Mouse (Mus musculus) embryonic facial prominence, embryonic 12.5 days (tissue): ENCODE data around the gene Tbc1d24. TPM values are rescaled to one million over a fixed set of nuclear protein-coding genes. Genes with fewer than 3 reads are reported as not detected.

Source experiments
- ATAC-seq: fragments of 200-750 bp; cut with Nextera tagmentation; 2 replicates; pipeline ENCODE4 v1.8.0; 2017; ENCODE audit not compliant: insufficient number of reproducible peaks, insufficient read depth, low FRiP score, low TSS enrichment
- H3K27ac ChIP-seq: fragments of 300-500 bp; sonication (generic); 2 replicates; pipeline ENCODE4 v1.5.1; 2016; ENCODE audit warnings: mild to moderate bottlenecking
- H3K27me3 ChIP-seq: fragments of 300-500 bp; sonication (generic); 2 replicates; pipeline ENCODE4 v1.6.1; 2016; ENCODE audit warnings: mild to moderate bottlenecking, moderate library complexity
- H3K36me3 ChIP-seq: fragments of 300-500 bp; sonication (generic); 2 replicates; pipeline ENCODE4 v1.6.1; 2016; ENCODE audit warnings: mild to moderate bottlenecking
- H3K4me1 ChIP-seq: fragments of 300-500 bp; sonication (generic); 2 replicates; pipeline ENCODE4 v1.6.1; 2016
- H3K4me2 ChIP-seq: fragments of 300-500 bp; sonication (generic); replicated peaks from 2 replicates; pipeline ENCODE4 v1.6.1; 2016; ENCODE audit warnings: mild to moderate bottlenecking, moderate library complexity
- H3K4me3 ChIP-seq: fragments of 300-500 bp; sonication (generic); 2 replicates; pipeline ENCODE4 v1.5.1; 2016; ENCODE audit warnings: mild to moderate bottlenecking
- H3K9ac ChIP-seq: fragments of 300-500 bp; sonication (generic); 2 replicates; pipeline ENCODE4 v1.6.1; 2016; ENCODE audit warnings: mild to moderate bottlenecking, moderate library complexity
- H3K9me3 ChIP-seq: fragments of 300-500 bp; sonication (generic); 2 replicates; pipeline ENCODE4 v1.6.1; 2016; ENCODE audit warnings: mild to moderate bottlenecking, moderate library complexity
- WGBS: fragments of 180-500 bp; shearing (Covaris S2); methylation state at CpG from one replicate; pipeline ENCODE4 v1.1.7; 2016; 5-methylcytosine and 5-hydroxymethylcytosine counted together
- polyA plus RNA-seq: library from polyadenylated mRNA; unstranded; fragments of >200 nt; fragmentation: Nextera tagmentation; extraction: Ambion mirVana; gene quantifications from 2 replicates; pipeline ENCODE4 v1.2.1, GENCODE M21; 2016

Gene Tbc1d24
- 8.7 and 8.9 TPM in 2 replicates for polyA plus RNA-seq

GRCm38 (mm10) chr17:24205284-24205888 lies at the start of gene Tbc1d24:
Gene Tbc1d24, minus strand, starts transcription at chr17:24205562.
- H3K4me3 ChIP-seq: peak within 1 kb of the TSS; percentile 63
- H3K4me1 ChIP-seq: peaks cover 64% of the 10 kb centered on the region
- peak; percentile 65 for ATAC-seq
- peak within 1 kb of the TSS; percentile 86 for H3K9ac ChIP-seq
- H3K9me3 ChIP-seq: no peaks in the 10 kb centered on the region
- no peaks in the 10 kb centered on the region for H3K36me3 ChIP-seq
- H3K27me3 ChIP-seq: no peaks in the 10 kb centered on the region
- H3K27ac ChIP-seq: peak within 1 kb of the TSS; percentile 66
- peak within 1 kb of the TSS; percentile 92 for H3K4me2 ChIP-seq
- WGBS: under 1% methylated on average over 65 of the region's 65 CpGs

GRCm38 (mm10) chr17:24252329-24252728 lies 47.0 kb upstream of the Tbc1d24 start:
- no peak for ATAC-seq
- no peaks in the 10 kb centered on the region for H3K9me3 ChIP-seq
- no peak overlapping the region for H3K27ac ChIP-seq
- H3K4me1 ChIP-seq: peaks cover 16% of the 10 kb centered on the region
- H3K4me3 ChIP-seq: no peak overlapping the region
- H3K4me2 ChIP-seq: no peak overlapping the region
- 99% methylated on average over 2 of the region's 2 CpGs for WGBS
- H3K36me3 ChIP-seq: peaks cover 17% of the 10 kb centered on the region
- no peak overlapping the region for H3K9ac ChIP-seq
- H3K27me3 ChIP-seq: no peaks in the 10 kb centered on the region

GRCm38 (mm10) chr17:24251320-24252069 lies 46.1 kb upstream of the Tbc1d24 start, which contains the start of gene Ccnf:
Gene Ccnf, minus strand, starts transcription at chr17:24251484.
- peak; percentile 99 for ATAC-seq
- H3K36me3 ChIP-seq: peaks cover 25% of the 10 kb centered on the region
- peaks cover 16% of the 10 kb centered on the region for H3K4me1 ChIP-seq
- peak within 1 kb of the TSS; percentile 86 for H3K27ac ChIP-seq
- peak within 1 kb of the TSS; percentile 72 for H3K4me2 ChIP-seq
- under 1% methylated on average over 48 of the region's 48 CpGs for WGBS
- H3K27me3 ChIP-seq: no peaks in the 10 kb centered on the region
- H3K4me3 ChIP-seq: peak within 1 kb of the TSS; percentile 74
- no peaks in the 10 kb centered on the region for H3K9me3 ChIP-seq
- peak within 1 kb of the TSS; percentile 83 for H3K9ac ChIP-seq

GRCm38 (mm10) chr17:24250988-24251319 lies 45.6 kb upstream of the Tbc1d24 start:
- H3K36me3 ChIP-seq: peaks cover 29% of the 10 kb centered on the region
- WGBS: under 1% methylated on average over 32 of the region's 32 CpGs
- ATAC-seq: no peak; the same call in 1 of the 2 replicates

GRCm38 (mm10) chr17:24248641-24249040 lies 43.3 kb upstream of the Tbc1d24 start:
- no peak overlapping the region for H3K27ac ChIP-seq
- H3K36me3 ChIP-seq: peaks cover 46% of the 10 kb centered on the region
- peaks cover 16% of the 10 kb centered on the region for H3K4me1 ChIP-seq
- no peak overlapping the region for H3K9ac ChIP-seq
- no peak overlapping the region for H3K4me3 ChIP-seq
- peaks cover 8% of the 10 kb centered on the region for H3K9me3 ChIP-seq
- no peaks in the 10 kb centered on the region for H3K27me3 ChIP-seq
- WGBS: 99% methylated on average over 2 of the region's 2 CpGs
- no peak for ATAC-seq
- H3K4me2 ChIP-seq: no peak overlapping the region

More at GRCm38 (mm10) chr17:24250988-24251319, 45.6 kb upstream of the Tbc1d24 start:
- Histone ChIP-seq H3K9me3 (no peaks in the 10 kb centered on the region), H3K4me2 (peak overlapping the region; percentile 72), H3K9ac (peak overlapping the region; percentile 83), H3K27ac (peak overlapping the region; percentile 63), H3K4me3 (peak overlapping the region; percentile 74), H3K4me1 (peaks cover 16% of the 10 kb centered on the region), H3K27me3 (no peaks in the 10 kb centered on the region)

GRCm38 (mm10) chr17:24244061-24244460 lies 38.7 kb upstream of the Tbc1d24 start:
- peaks cover 91% of the 10 kb centered on the region for H3K36me3 ChIP-seq
- no peaks in the 10 kb centered on the region for H3K4me1 ChIP-seq
- no peak overlapping the region for H3K4me3 ChIP-seq
- no peak overlapping the region for H3K27ac ChIP-seq
- WGBS: 98% methylated on average over 8 of the region's 8 CpGs
- no peaks in the 10 kb centered on the region for H3K27me3 ChIP-seq
- H3K4me2 ChIP-seq: no peak overlapping the region
- H3K9ac ChIP-seq: no peak overlapping the region
- no peak for ATAC-seq
- peaks cover 10% of the 10 kb centered on the region for H3K9me3 ChIP-seq

GRCm38 (mm10) chr17:24243311-24243969 lies 38.1 kb upstream of the Tbc1d24 start:
- 81% methylated on average over 4 of the region's 4 CpGs for WGBS
- peaks cover 91% of the 10 kb centered on the region for H3K36me3 ChIP-seq

GRCm38 (mm10) chr17:24236921-24237320 lies 31.6 kb upstream of the Tbc1d24 start:
- Histone ChIP-seq H3K4me3 (no peak overlapping the region), H3K27me3 (no peaks in the 10 kb centered on the region), H3K27ac (no peak overlapping the region), H3K36me3 (peaks cover 95% of the 10 kb centered on the region), H3K9me3 (no peaks in the 10 kb centered on the region), H3K9ac (no peak overlapping the region), H3K4me2 (no peak overlapping the region), H3K4me1 (no peaks in the 10 kb centered on the region)
- ATAC-seq: no peak
- 94% methylated on average over 7 of the region's 7 CpGs for WGBS

More at GRCm38 (mm10) chr17:24243311-24243969, 38.1 kb upstream of the Tbc1d24 start:
- Histone ChIP-seq H3K27me3 (no peaks in the 10 kb centered on the region), H3K4me3 (no peak overlapping the region), H3K4me1 (no peaks in the 10 kb centered on the region), H3K9me3 (peaks cover 10% of the 10 kb centered on the region), H3K9ac (no peak overlapping the region), H3K27ac (no peak overlapping the region), H3K4me2 (no peak overlapping the region)
- ATAC-seq: no peak

- no peak overlapping the region for H3K27ac ChIP-seq
- no peaks in the 10 kb centered on the region for H3K9me3 ChIP-seq
- no peaks in the 10 kb centered on the region for H3K4me1 ChIP-seq
- no peak for ATAC-seq
- H3K4me3 ChIP-seq: no peak overlapping the region
- 91% methylated on average over 1 of the region's 1 CpGs for whole genome bisulfite sequencing
- H3K9ac ChIP-seq: no peak overlapping the region
- H3K36me3 ChIP-seq: peaks cover 94% of the 10 kb centered on the region
- no peak overlapping the region for H3K4me2 ChIP-seq
- H3K27me3 ChIP-seq: no peaks in the 10 kb centered on the region
These were observed 31.1 kb upstream of the Tbc1d24 start for GRCm38 (mm10) chr17:24236479-24236878.

- no peak overlapping the region for H3K27ac ChIP-seq
- H3K4me1 ChIP-seq: no peaks in the 10 kb centered on the region
- no peak overlapping the region for H3K4me3 ChIP-seq
- no peak overlapping the region for H3K9ac ChIP-seq
- H3K27me3 ChIP-seq: no peaks in the 10 kb centered on the region
- peaks cover 89% of the 10 kb centered on the region for H3K36me3 ChIP-seq
- no peaks in the 10 kb centered on the region for H3K9me3 ChIP-seq
- no peak overlapping the region for H3K4me2 ChIP-seq
- ATAC-seq: no peak
- 88% methylated on average over 7 of the region's 7 CpGs for WGBS
These were observed 22.6 kb upstream of the Tbc1d24 start for GRCm38 (mm10) chr17:24227941-24228340.

- no peak for ATAC-seq
- no peaks in the 10 kb centered on the region for H3K4me1 ChIP-seq
- H3K36me3 ChIP-seq: peaks cover 84% of the 10 kb centered on the region
- no peak overlapping the region for H3K4me2 ChIP-seq
- WGBS: 92% methylated on average over 8 of the region's 8 CpGs
- no peak overlapping the region for H3K4me3 ChIP-seq
- H3K27ac ChIP-seq: no peak overlapping the region
- H3K9ac ChIP-seq: no peak overlapping the region
- no peaks in the 10 kb centered on the region for H3K9me3 ChIP-seq
- no peaks in the 10 kb centered on the region for H3K27me3 ChIP-seq
These were observed 21.4 kb upstream of the Tbc1d24 start for GRCm38 (mm10) chr17:24226721-24227120.
